Mouse (Mus musculus): Measurements from ENCODE around the gene Tusc2.

- TF ChIP-seq CTCF (IDR thresholded peaks at IDR 0.05) (no peak), POLR2A (IDR thresholded peaks at IDR 0.05; ENCODE audit: insufficient read depth, low read depth, low read length) (no peak)
Observed at GRCm38 (mm10) chr9:107599842-107600241, 36.8 kb downstream of the Tusc2 start.

All from heart, adult 2 months (tissue).